14 mouse cellular contexts compared by ENCODE assay signal in the genomic region with DNA sequence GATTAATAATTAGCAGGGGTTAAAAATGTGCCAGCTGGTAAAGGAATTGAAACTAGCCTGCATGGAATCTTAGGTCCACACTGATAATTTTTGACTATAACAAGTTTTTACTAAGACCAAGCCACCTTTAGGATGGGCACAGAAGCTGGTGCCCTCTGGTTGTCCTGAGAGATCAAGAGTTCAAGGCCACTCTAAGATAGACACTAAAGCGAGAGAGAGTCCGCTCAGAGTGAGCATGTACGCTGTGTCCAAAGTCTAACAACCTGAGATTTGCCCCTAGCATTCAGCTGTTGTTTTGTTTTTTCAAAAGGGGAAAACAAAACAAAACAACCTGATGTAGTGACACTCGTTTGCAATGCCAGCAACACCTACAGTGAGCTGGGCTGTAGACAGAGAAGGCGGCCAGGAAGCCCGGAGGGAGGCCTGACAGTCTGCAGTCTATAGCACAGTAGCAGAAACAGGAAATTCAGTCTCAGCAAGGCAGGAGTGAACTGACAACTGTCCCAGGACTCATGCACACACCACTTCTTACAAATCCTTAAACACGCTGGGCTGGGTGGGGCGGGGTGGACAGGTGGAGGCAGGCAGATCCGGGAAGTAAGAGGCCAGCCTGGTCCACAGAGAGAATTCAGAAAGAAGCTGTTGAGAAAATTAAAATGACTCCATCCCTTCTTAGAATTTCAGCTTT. TPM values are rescaled to one million over a fixed set of nuclear protein-coding genes. Genes with fewer than 3 reads are reported as not detected.
A peak's percentile ranks its signal among the peaks of the same experiment; 100 is the strongest.
DNase-seq lines count a peak whose midpoint lies in the region; ATAC-seq lines count a peak whose summit lies in the region.
"Had no signal": no experiment of that assay in that cellular context is flagged by ENCODE, and none has a peak within 500 bp of the region (broad histone marks: within the 10 kb centered on the region; RNA-seq: fewer than 3 reads in every experiment).

No protein-coding gene starts in this region.

- no peaks in the 10 kb centered on the region for H3K9me3 ChIP-seq in kidney, embryonic 14.5 days (ENCODE audit: control insufficient read depth, low read length)
- H3K9me3 ChIP-seq in hindbrain, embryonic 12.5 days (replicated peaks): no peaks in the 10 kb centered on the region
- H3K9me3 ChIP-seq: G1E; heart, embryonic 15.5 days; midbrain, embryonic 13.5 days had no signal

- no peak for ATAC-seq in kidney, embryonic 14.5 days (ENCODE audit: low FRiP score, low TSS enrichment)
- no peak for ATAC-seq in hindbrain, embryonic 12.5 days (ENCODE audit: low FRiP score)

- H3K9ac ChIP-seq in kidney, embryonic 14.5 days (ENCODE audit: low read depth, low read length): no peak overlapping the region
- H3K9ac ChIP-seq in hindbrain, embryonic 12.5 days: no peak overlapping the region
- H3K9ac ChIP-seq: heart, embryonic 15.5 days; midbrain, embryonic 13.5 days had no signal

- H3K4me1 ChIP-seq in kidney, embryonic 14.5 days (ENCODE audit: control insufficient read depth, insufficient read depth, low read length): no peaks in the 10 kb centered on the region
- H3K4me1 ChIP-seq in hindbrain, embryonic 12.5 days: 0 out of 2 replicates have a peak, but pooled peaks cover 3% of the 10 kb centered on the region
- H3K4me1 ChIP-seq: heart, embryonic 15.5 days had no signal

- 91% methylated on average over 9 of the region's 9 CpGs for WGBS in kidney, embryonic 14.5 days
- WGBS in hindbrain, embryonic 12.5 days: 92% methylated on average over 9 of the region's 9 CpGs

- no peak overlapping the region for H3K4me2 ChIP-seq in kidney, embryonic 14.5 days (replicated peaks; ENCODE audit: low read depth, low read length)
- H3K4me2 ChIP-seq in hindbrain, embryonic 12.5 days (replicated peaks): no peak overlapping the region
- H3K4me2 ChIP-seq: heart, embryonic 15.5 days; liver, embryonic 11.5 days; midbrain, embryonic 13.5 days had no signal

- no peaks in the 10 kb centered on the region for H3K27me3 ChIP-seq in kidney, embryonic 14.5 days (ENCODE audit: control insufficient read depth, insufficient read depth, low read length)
- H3K27me3 ChIP-seq in hindbrain, embryonic 12.5 days: no peaks in the 10 kb centered on the region
- H3K27me3 ChIP-seq: heart, embryonic 15.5 days; midbrain, embryonic 13.5 days had no signal

- H3K27ac ChIP-seq in kidney, embryonic 14.5 days (ENCODE audit: low read depth, low read length): no peak overlapping the region
- no peak overlapping the region for H3K27ac ChIP-seq in hindbrain, embryonic 12.5 days
- H3K27ac ChIP-seq: heart, embryonic 15.5 days; kidney, postnatal 0 days; midbrain, embryonic 13.5 days had no signal

- no peak overlapping the region for H3K4me3 ChIP-seq in kidney, embryonic 14.5 days (ENCODE audit: low read length)
- H3K4me3 ChIP-seq in hindbrain, embryonic 12.5 days: no peak overlapping the region
- H3K4me3 ChIP-seq: heart, embryonic 15.5 days; midbrain, embryonic 13.5 days had no signal

- DNase-seq in kidney, adult 18-20 months: peak; percentile 40
- DNase-seq in 416B (ENCODE audit: low read depth) (peak; percentile 74), ZHBTc4 (ENCODE audit: low read depth, low spot score) (peak; percentile 8)
- peak; percentile 37 to 56 for DNase-seq in kidney, postnatal 25 days
- no peak for DNase-seq in ovary, postnatal 10 days (ENCODE audit: low spot score)
- no peak for DNase-seq in cerebellum, adult 8-10 months
- DNase-seq: right cerebral cortex, postnatal 14 days had no signal

- H3K36me3 ChIP-seq in kidney, embryonic 14.5 days (ENCODE audit: control insufficient read depth, insufficient read depth, low read length): peaks cover 93% of the 10 kb centered on the region
- peaks cover 78% of the 10 kb centered on the region for H3K36me3 ChIP-seq in hindbrain, embryonic 12.5 days

RNA-seq across cellular contexts. Expression of a gene that starts 53.1 kb away (rescaled TPM):
- polyA plus RNA-seq in kidney, embryonic 14.5 days (2014; fragmentation: Nextera tagmentation; extraction: Ambion mirVana): 32.4 and 48.4 TPM in 2 replicates
- 48.3 and 49.6 TPM in 2 replicates for polyA plus RNA-seq in hindbrain, embryonic 12.5 days (2016; fragmentation: Nextera tagmentation; extraction: Ambion mirVana)

RNA-seq across cellular contexts. Expression of a gene that starts 57.8 kb away (rescaled TPM):
- 68.3 and 76.8 TPM in 2 replicates for polyA plus RNA-seq in kidney, embryonic 14.5 days (2014; fragmentation: Nextera tagmentation; extraction: Ambion mirVana)
- polyA plus RNA-seq in hindbrain, embryonic 12.5 days (2016; fragmentation: Nextera tagmentation; extraction: Ambion mirVana): 87.7 and 90.5 TPM in 2 replicates

Comparison
In these comparisons a context has a peak if more than half of its experiments do, and no peak if none do; other contexts are left out.
1. DNase-seq: peak in kidney, adult 18-20 months (single experiment), 416B (single experiment), ZHBTc4 (single experiment) and kidney, postnatal 25 days (2 of 2); none in ovary, postnatal 10 days (single experiment) and cerebellum, adult 8-10 months (single experiment).